Mouse (Mus musculus) G1E (cell line): Measurements from ENCODE around the gene Zp1.

ENCODE experiments used
- CTCF ChIP-seq: IDR thresholded peaks from 2 replicates; pipeline ENCODE4 v1.5.1; 2012; ENCODE audit warnings: low read depth, low read length, inconsistent platforms, mixed read lengths
- POLR2AphosphoS5 ChIP-seq: IDR thresholded peaks from 2 replicates; pipeline ENCODE4 v1.6.1; 2012; ENCODE audit warnings: low read depth, low read length, inconsistent platforms; ENCODE audit not compliant: insufficient replicate concordance

GRCm38 (mm10) chr19:10866351-10866750 lies 54.1 kb downstream of the Zp1 start:
- TF ChIP-seq CTCF (no peak), POLR2AphosphoS5 (no peak)
